Mouse (Mus musculus): ENCODE data around the gene Chst14. TPM values are rescaled to one million over a fixed set of nuclear protein-coding genes. Genes with fewer than 3 reads are reported as not detected.

The Chst14 gene
- polyA plus RNA-seq (2016; fragmentation: Nextera tagmentation; extraction: Ambion mirVana), result 12.9 and 14.7 TPM in 2 replicates

GRCm38 (mm10) chr2:118926361-118926997 is at the start of gene Chst14:
Chst14 (plus strand) TSS chr2:118926496.
- WGBS, result under 1% methylated on average over 45 of the region's 47 CpGs
- Histone ChIP-seq H3K4me2 (peak within 1 kb of the TSS; percentile 98), H3K27me3 (0 out of 2 replicates have a peak, but pooled peaks cover 9% of the 10 kb centered on the region), H3K36me3 (replicated peaks) (peaks cover 21% of the 10 kb centered on the region), H3K9ac (peak within 1 kb of the TSS; percentile 87), H3K4me3 (replicated peaks) (peak within 1 kb of the TSS; percentile 67), H3K9me3 (no peaks in the 10 kb centered on the region), H3K27ac (no peak within 1 kb of the TSS), H3K4me1 (peaks cover 46% of the 10 kb centered on the region)
- peak; percentile 90 for ATAC-seq (ENCODE audit: low FRiP score)

GRCm38 (mm10) chr2:118881019-118881418 is 45.3 kb upstream of the Chst14 start:
- peaks cover 25% of the 10 kb centered on the region for H3K27me3 ChIP-seq
- H3K9me3 ChIP-seq, result no peaks in the 10 kb centered on the region
- no peak overlapping the region for H3K9ac ChIP-seq
- 83% methylated on average over 4 of the region's 4 CpGs for WGBS
- no peak overlapping the region for H3K4me3 ChIP-seq (replicated peaks)
- peaks cover 34% of the 10 kb centered on the region for H3K36me3 ChIP-seq (replicated peaks)
- H3K4me1 ChIP-seq, result peaks cover 6% of the 10 kb centered on the region
- no peak for ATAC-seq (ENCODE audit: low FRiP score)
- no peak overlapping the region for H3K27ac ChIP-seq
- no peak overlapping the region for H3K4me2 ChIP-seq

DNA sequence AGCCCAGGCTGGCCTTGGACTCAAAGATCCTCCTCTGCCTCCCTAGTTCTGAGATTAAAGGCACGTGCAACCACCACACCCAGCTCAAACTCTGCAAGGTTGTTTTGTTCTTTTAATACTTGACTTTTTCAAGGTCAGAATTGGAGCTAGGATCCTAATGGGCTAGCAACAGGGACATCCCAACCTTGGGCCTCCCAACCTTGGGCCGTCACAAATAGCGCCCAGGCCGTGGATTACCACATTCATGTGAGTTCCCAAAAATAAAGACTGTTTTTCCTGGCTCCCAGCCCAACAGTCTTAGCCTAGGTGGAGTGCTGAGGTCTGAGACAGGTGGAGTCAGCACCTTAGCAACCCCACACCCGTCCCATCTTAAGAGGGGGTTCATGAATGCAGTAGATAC is 44.3 kb upstream of the Chst14 start:
- H3K9ac ChIP-seq, result no peak overlapping the region
- no peak for ATAC-seq (ENCODE audit: low FRiP score)
- peaks cover 25% of the 10 kb centered on the region for H3K36me3 ChIP-seq (replicated peaks)
- H3K27me3 ChIP-seq, result peaks cover 26% of the 10 kb centered on the region
- WGBS, result 86% methylated on average over 5 of the region's 5 CpGs
- H3K27ac ChIP-seq, result no peak overlapping the region
- no peak overlapping the region for H3K4me3 ChIP-seq (replicated peaks)
- peaks cover 6% of the 10 kb centered on the region for H3K4me1 ChIP-seq
- H3K9me3 ChIP-seq, result no peaks in the 10 kb centered on the region
- no peak overlapping the region for H3K4me2 ChIP-seq

- H3K4me3 ChIP-seq (replicated peaks), result peak overlapping the region; percentile 37
- ATAC-seq (ENCODE audit: low FRiP score), result peak; percentile 85
- peaks cover 16% of the 10 kb centered on the region for H3K36me3 ChIP-seq (replicated peaks)
- H3K27me3 ChIP-seq, result peaks cover 34% of the 10 kb centered on the region
- H3K9ac ChIP-seq, result peak overlapping the region; percentile 50
- peak overlapping the region; percentile 68 for H3K4me2 ChIP-seq
- H3K27ac ChIP-seq, result no peak overlapping the region
- peaks cover 10% of the 10 kb centered on the region for H3K4me1 ChIP-seq
- 2% methylated on average over 32 of the region's 32 CpGs for WGBS
- H3K9me3 ChIP-seq, result no peaks in the 10 kb centered on the region
Observed at GRCm38 (mm10) chr2:118882840-118883679, 43.2 kb upstream of the Chst14 start.

DNA sequence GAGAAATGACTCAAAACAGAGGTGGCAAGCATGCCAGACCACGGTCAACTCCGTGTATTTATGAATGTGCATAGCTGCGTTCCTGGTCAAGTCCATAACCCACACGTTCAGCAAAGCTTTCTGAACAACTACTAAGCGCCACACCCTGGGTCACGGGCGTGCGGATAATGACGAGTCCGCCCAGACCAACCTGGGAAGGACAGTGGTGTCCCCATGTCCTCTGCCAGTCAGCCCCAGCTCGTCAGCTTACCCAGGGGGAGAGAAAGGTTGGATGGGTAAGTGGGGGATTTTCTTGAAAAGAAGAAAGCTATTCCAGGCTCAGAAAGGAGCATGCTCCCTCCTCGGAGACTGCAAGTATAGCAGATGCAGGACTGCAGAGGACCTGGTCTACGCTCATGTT is 38.9 kb upstream of the Chst14 start:
- no peak for ATAC-seq (ENCODE audit: low FRiP score)
- Histone ChIP-seq H3K36me3 (replicated peaks) (no peaks in the 10 kb centered on the region), H3K27me3 (peaks cover 49% of the 10 kb centered on the region), H3K4me2 (no peak overlapping the region), H3K9me3 (no peaks in the 10 kb centered on the region), H3K9ac (no peak overlapping the region), H3K27ac (no peak overlapping the region), H3K4me3 (replicated peaks) (no peak overlapping the region), H3K4me1 (peaks cover 10% of the 10 kb centered on the region)
- 73% methylated on average over 13 of the region's 13 CpGs for WGBS

DNA sequence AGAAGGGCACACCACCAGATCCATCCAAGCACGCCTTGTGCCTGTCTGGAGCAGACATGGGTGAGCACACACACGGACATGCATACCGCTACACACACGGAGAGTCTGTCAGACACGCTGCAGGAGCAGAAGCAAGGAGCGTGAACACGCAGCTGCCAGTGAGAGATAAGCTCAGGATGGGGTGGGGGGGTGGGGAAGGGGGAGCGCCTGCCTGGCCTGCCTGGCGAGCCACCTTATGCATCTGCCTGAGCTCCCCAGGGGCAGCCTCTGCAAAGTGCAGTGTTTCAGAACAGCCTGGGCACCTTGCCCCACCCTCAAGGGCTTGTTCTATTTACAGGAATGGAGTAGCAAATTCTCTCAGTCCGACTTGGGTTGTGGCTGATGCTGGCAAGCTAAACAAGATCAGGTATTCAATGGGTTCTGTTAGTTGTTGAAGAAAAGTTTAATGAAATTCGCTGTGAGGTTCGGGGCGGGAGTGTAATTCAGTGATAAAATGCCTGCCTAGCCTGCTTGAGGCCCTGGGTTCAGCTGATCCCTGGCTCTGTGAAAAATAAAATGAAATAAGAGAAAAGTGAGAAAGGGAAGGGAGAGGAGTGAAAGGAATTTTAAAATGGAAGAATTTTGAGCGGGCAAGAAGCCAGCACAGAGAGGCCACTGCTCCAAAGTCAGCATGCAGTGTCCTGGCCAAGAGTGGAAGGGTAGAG is 38.3 kb upstream of the Chst14 start:
- Histone ChIP-seq H3K4me2 (no peak overlapping the region), H3K9ac (no peak overlapping the region), H3K27me3 (peaks cover 54% of the 10 kb centered on the region), H3K9me3 (no peaks in the 10 kb centered on the region), H3K27ac (no peak overlapping the region), H3K4me1 (peaks cover 8% of the 10 kb centered on the region), H3K36me3 (replicated peaks) (no peaks in the 10 kb centered on the region), H3K4me3 (replicated peaks) (no peak overlapping the region)
- 33% methylated on average over 14 of the region's 14 CpGs for WGBS
- ATAC-seq (ENCODE audit: low FRiP score), result no peak

GRCm38 (mm10) chr2:118891173-118891572 is 35.1 kb upstream of the Chst14 start:
- no peaks in the 10 kb centered on the region for H3K9me3 ChIP-seq
- WGBS, result 89% methylated on average over 4 of the region's 4 CpGs
- H3K9ac ChIP-seq, result no peak overlapping the region
- peaks cover 6% of the 10 kb centered on the region for H3K4me1 ChIP-seq
- ATAC-seq (ENCODE audit: low FRiP score), result no peak
- H3K36me3 ChIP-seq (replicated peaks), result no peaks in the 10 kb centered on the region
- H3K4me2 ChIP-seq, result no peak overlapping the region
- no peak overlapping the region for H3K27ac ChIP-seq
- H3K27me3 ChIP-seq, result peaks cover 62% of the 10 kb centered on the region
- H3K4me3 ChIP-seq (replicated peaks), result no peak overlapping the region

DNA sequence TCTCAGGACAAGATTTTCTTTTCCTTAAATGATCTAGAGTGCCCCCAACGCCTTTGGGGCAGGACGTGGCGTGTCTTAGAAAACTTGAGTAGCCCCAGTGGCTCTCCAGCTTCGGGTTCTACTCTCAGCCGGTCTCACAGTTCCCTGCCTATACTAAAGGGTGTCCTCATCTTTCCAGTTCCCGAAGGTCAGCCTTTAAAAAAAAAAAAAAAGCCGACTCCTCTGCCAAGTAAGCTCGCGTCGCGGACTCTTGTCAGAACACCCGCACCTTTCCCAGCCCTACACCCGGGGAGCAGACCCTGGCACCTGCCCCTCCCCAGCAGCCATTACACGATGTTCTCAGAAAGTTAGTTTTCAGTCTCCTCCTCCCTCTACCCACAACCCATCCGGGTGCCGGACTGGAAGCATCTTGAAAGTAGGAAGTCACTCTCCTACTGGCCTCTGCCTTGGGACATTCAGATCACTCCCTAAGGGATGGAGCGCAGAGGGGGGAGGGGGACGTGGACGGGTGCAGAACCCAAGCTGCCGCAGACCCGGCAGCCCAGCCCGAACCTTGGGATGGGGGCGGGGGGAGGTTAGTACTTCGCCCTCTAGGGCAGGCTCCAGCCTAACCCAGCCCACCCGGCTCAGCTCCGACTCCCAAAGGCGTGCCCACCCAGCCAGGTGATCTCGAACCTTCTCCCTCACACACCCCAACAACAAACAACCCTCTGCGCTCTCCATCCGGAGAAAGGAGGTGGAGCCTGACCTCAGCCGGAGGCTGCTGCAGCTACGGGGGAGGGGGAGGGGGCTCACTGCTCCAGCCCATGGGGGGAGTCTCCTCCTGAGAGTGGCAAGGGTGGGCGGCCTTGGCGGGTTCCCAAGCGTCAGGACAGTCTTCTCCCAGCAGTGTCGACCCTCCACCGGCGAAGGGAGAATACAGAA is 30.0 kb upstream of the Chst14 start:
- H3K4me1 ChIP-seq, result peaks cover 36% of the 10 kb centered on the region
- ATAC-seq (ENCODE audit: low FRiP score), result no peak
- peak overlapping the region; percentile 65 for H3K4me2 ChIP-seq
- H3K36me3 ChIP-seq (replicated peaks), result no peaks in the 10 kb centered on the region
- WGBS, result 2% methylated on average over 36 of the region's 38 CpGs
- peaks cover 86% of the 10 kb centered on the region for H3K27me3 ChIP-seq
- H3K4me3 ChIP-seq (replicated peaks), result peak overlapping the region; percentile 41
- no peaks in the 10 kb centered on the region for H3K9me3 ChIP-seq
- no peak overlapping the region for H3K27ac ChIP-seq
- peak overlapping the region; percentile 42 for H3K9ac ChIP-seq

GRCm38 (mm10) chr2:118896914-118897291 is 29.4 kb upstream of the Chst14 start:
- Histone ChIP-seq H3K9me3 (no peaks in the 10 kb centered on the region), H3K36me3 (replicated peaks) (no peaks in the 10 kb centered on the region), H3K27ac (no peak overlapping the region), H3K4me3 (replicated peaks) (peak overlapping the region; percentile 41), H3K27me3 (peaks cover 83% of the 10 kb centered on the region), H3K4me2 (peak overlapping the region; percentile 65), H3K9ac (peak overlapping the region; percentile 42), H3K4me1 (peaks cover 36% of the 10 kb centered on the region)
- WGBS, result under 1% methylated on average over 13 of the region's 13 CpGs
- no peak for ATAC-seq (ENCODE audit: low FRiP score)

- Histone ChIP-seq H3K4me2 (peak overlapping the region; percentile 65), H3K4me3 (replicated peaks) (peak overlapping the region; percentile 41), H3K9ac (no peak overlapping the region), H3K9me3 (no peaks in the 10 kb centered on the region), H3K36me3 (replicated peaks) (no peaks in the 10 kb centered on the region), H3K27ac (no peak overlapping the region), H3K27me3 (peaks cover 78% of the 10 kb centered on the region), H3K4me1 (peaks cover 36% of the 10 kb centered on the region)
- no peak for ATAC-seq (ENCODE audit: low FRiP score)
- under 1% methylated on average over 7 of the region's 7 CpGs for WGBS
Observed at GRCm38 (mm10) chr2:118897392-118897791, 28.9 kb upstream of the Chst14 start.

DNA sequence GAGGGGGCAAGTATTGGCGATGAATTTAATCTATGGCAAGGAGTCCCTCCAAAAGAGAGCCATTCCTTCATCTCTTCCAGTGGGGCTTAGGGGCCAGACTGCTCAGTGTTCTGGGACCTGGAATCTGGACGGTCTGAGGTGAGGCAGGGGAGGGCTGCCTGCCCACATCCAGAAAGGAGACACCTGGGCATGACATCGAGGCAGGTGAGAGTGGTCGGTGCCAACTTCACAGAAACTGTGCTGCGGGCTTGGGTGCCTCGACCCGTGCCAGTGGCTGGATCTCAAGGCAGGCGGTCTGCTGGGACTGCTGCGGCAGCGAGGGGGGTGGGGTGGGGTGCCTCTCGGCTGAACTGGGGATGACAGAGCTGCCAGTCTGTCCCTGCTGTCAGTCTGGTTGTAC is 28.5 kb upstream of the Chst14 start:
- 0 out of 2 replicates have a peak overlapping the region, but pooled peaks have one; percentile 4 for H3K4me3 ChIP-seq (replicated peaks)
- H3K9me3 ChIP-seq, result no peaks in the 10 kb centered on the region
- no peak for ATAC-seq (ENCODE audit: low FRiP score)
- H3K36me3 ChIP-seq (replicated peaks), result no peaks in the 10 kb centered on the region
- no peak overlapping the region for H3K27ac ChIP-seq
- 4% methylated on average over 11 of the region's 11 CpGs for WGBS
- no peak overlapping the region for H3K4me2 ChIP-seq
- H3K27me3 ChIP-seq, result peaks cover 74% of the 10 kb centered on the region
- peaks cover 38% of the 10 kb centered on the region for H3K4me1 ChIP-seq
- H3K9ac ChIP-seq, result no peak overlapping the region

Measured in forebrain, embryonic 12.5 days (tissue).